Mouse (Mus musculus): Measurements from ENCODE around the gene Ctsh. TPM values are rescaled to one million over a fixed set of nuclear protein-coding genes. Genes with fewer than 3 reads are reported as not detected.

Ctsh gene
- 29.4 and 30.8 TPM in 2 replicates for polyA plus RNA-seq (2014; fragmentation: Nextera tagmentation; extraction: Ambion mirVana)

GRCm38 (mm10) chr9:90053852-90054251 is at the start of gene Ctsh:
TSS of gene Ctsh (plus strand) at chr9:90054152.
- Histone ChIP-seq H3K9me3 (ENCODE audit: control insufficient read depth, low read length) (no peaks in the 10 kb centered on the region), H3K4me1 (replicated peaks; ENCODE audit: control insufficient read depth, insufficient read depth, low read length) (peaks cover 8% of the 10 kb centered on the region; the same call in 1 of the 2 replicates), H3K27me3 (ENCODE audit: control insufficient read depth, insufficient read depth, low read length) (peaks cover 5% of the 10 kb centered on the region; the same call in 1 of the 2 replicates), H3K27ac (no peak within 1 kb of the TSS), H3K9ac (peak within 1 kb of the TSS; percentile 47), H3K36me3 (replicated peaks; ENCODE audit: control insufficient read depth, insufficient read depth) (no peaks in the 10 kb centered on the region), H3K4me2 (replicated peaks) (peak within 1 kb of the TSS; percentile 67), H3K4me3 (replicated peaks; ENCODE audit: low read length) (peak within 1 kb of the TSS; percentile 34)
- WGBS: 85% methylated on average over 2 of the region's 2 CpGs
- ATAC-seq (ENCODE audit: low FRiP score): no peak
- no peak for DNase-seq (ENCODE audit: low spot score)

DNA sequence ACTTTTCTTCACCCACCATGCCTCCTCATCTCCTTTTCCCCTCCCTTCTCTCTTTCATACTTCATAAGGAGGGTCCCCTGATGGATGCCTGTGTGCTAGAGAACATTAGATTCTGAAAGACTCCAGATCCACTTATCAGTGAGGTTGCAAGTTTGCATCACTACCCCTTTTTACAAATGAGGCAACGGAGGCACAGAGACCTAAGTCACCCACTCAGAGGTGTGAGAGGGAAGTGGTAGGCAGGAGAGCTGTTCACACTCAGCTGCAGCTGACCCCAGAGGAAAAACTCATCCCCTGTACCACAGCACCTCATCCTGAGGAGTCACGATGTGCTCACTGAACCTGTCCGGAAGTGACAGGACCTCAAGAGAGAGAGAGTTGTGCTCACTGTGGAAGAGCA is 47.5 kb upstream of the Ctsh start:
- H3K4me1 ChIP-seq (replicated peaks; ENCODE audit: control insufficient read depth, insufficient read depth, low read length): no peaks in the 10 kb centered on the region
- no peak overlapping the region for H3K4me3 ChIP-seq (replicated peaks; ENCODE audit: low read length)
- no peak overlapping the region for H3K4me2 ChIP-seq (replicated peaks)
- H3K27ac ChIP-seq: no peak overlapping the region
- H3K9ac ChIP-seq: no peak overlapping the region
- no peaks in the 10 kb centered on the region for H3K27me3 ChIP-seq (ENCODE audit: control insufficient read depth, insufficient read depth, low read length)
- ATAC-seq (ENCODE audit: low FRiP score): no peak
- no peaks in the 10 kb centered on the region for H3K36me3 ChIP-seq (replicated peaks; ENCODE audit: control insufficient read depth, insufficient read depth)
- no peak for DNase-seq (ENCODE audit: low spot score)
- no peaks in the 10 kb centered on the region for H3K9me3 ChIP-seq (ENCODE audit: control insufficient read depth, low read length)
- WGBS: 95% methylated on average over 3 of the region's 3 CpGs

GRCm38 (mm10) chr9:90007094-90007493 is 46.9 kb upstream of the Ctsh start:
- H3K9ac ChIP-seq: no peak overlapping the region
- no peaks in the 10 kb centered on the region for H3K36me3 ChIP-seq (replicated peaks; ENCODE audit: control insufficient read depth, insufficient read depth)
- H3K4me1 ChIP-seq (replicated peaks; ENCODE audit: control insufficient read depth, insufficient read depth, low read length): no peaks in the 10 kb centered on the region
- DNase-seq (ENCODE audit: low spot score): no peak
- H3K4me2 ChIP-seq (replicated peaks): no peak overlapping the region
- 10% methylated on average over 2 of the region's 2 CpGs for WGBS
- ATAC-seq (ENCODE audit: low FRiP score): no peak
- H3K27ac ChIP-seq: no peak overlapping the region
- no peak overlapping the region for H3K4me3 ChIP-seq (replicated peaks; ENCODE audit: low read length)
- H3K27me3 ChIP-seq (ENCODE audit: control insufficient read depth, insufficient read depth, low read length): no peaks in the 10 kb centered on the region
- H3K9me3 ChIP-seq (ENCODE audit: control insufficient read depth, low read length): no peaks in the 10 kb centered on the region

- no peak for DNase-seq (ENCODE audit: low spot score)
- H3K9me3 ChIP-seq (ENCODE audit: control insufficient read depth, low read length): no peaks in the 10 kb centered on the region
- ATAC-seq (ENCODE audit: low FRiP score): 0 out of 2 replicates have a peak, but pooled peaks have one; percentile 8
- H3K4me1 ChIP-seq (replicated peaks; ENCODE audit: control insufficient read depth, insufficient read depth, low read length): no peaks in the 10 kb centered on the region
- H3K27me3 ChIP-seq (ENCODE audit: control insufficient read depth, insufficient read depth, low read length): no peaks in the 10 kb centered on the region
- H3K4me2 ChIP-seq (replicated peaks): no peak overlapping the region
- H3K27ac ChIP-seq: no peak overlapping the region
- H3K4me3 ChIP-seq (replicated peaks; ENCODE audit: low read length): no peak overlapping the region
- 89% methylated on average over 6 of the region's 6 CpGs for WGBS
- H3K36me3 ChIP-seq (replicated peaks; ENCODE audit: control insufficient read depth, insufficient read depth): no peaks in the 10 kb centered on the region
- no peak overlapping the region for H3K9ac ChIP-seq
These were observed 45.8 kb upstream of the Ctsh start for GRCm38 (mm10) chr9:90008138-90008537.

DNA sequence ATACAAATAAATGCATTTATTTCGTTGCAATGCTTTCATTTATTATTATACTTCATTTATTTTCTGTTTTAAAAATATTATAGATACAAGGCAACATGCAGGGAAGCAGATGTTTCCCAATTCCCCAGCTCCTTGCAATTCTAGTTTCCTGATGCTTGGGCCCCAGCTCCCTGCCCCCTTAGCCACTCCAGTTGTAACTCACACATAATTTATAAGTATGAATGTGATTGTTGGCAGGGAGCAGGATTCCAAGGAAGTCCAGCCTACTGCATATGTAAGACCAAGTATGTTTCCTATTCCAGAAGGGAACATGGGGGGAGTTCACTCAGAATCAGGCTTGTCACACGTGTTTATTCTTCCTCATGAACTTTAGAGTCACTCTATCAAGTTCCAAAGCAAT is 42.1 kb upstream of the Ctsh start:
- Histone ChIP-seq H3K4me1 (replicated peaks; ENCODE audit: control insufficient read depth, insufficient read depth, low read length) (no peaks in the 10 kb centered on the region), H3K4me3 (replicated peaks; ENCODE audit: low read length) (no peak overlapping the region), H3K9ac (no peak overlapping the region), H3K36me3 (replicated peaks; ENCODE audit: control insufficient read depth, insufficient read depth) (no peaks in the 10 kb centered on the region), H3K27me3 (ENCODE audit: control insufficient read depth, insufficient read depth, low read length) (no peaks in the 10 kb centered on the region), H3K27ac (no peak overlapping the region), H3K9me3 (ENCODE audit: control insufficient read depth, low read length) (no peaks in the 10 kb centered on the region), H3K4me2 (replicated peaks) (no peak overlapping the region)
- no peak for DNase-seq (ENCODE audit: low spot score)
- no peak for ATAC-seq (ENCODE audit: low FRiP score)
- WGBS: 75% methylated on average over 2 of the region's 2 CpGs

DNA sequence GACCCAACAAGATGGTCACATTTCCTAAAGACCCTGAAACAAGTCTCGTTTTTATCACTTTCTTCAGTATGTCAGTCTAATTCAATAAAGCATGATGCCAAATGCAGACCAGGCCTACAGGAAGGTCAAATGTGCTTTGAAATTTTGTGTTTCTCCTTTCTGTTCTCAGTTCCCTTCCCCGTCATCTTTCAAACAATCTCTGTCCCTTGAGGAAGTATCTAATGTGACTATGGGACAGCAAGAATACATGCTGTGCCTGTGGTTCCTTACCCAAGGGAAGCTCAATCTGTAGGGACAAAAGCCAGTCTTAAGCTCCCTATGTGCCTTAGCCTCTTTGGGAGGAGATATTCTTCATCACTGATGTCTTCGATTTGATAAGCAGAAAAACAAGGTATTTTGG is 39.3 kb upstream of the Ctsh start:
- WGBS: 90% methylated on average over 3 of the region's 3 CpGs

DNA sequence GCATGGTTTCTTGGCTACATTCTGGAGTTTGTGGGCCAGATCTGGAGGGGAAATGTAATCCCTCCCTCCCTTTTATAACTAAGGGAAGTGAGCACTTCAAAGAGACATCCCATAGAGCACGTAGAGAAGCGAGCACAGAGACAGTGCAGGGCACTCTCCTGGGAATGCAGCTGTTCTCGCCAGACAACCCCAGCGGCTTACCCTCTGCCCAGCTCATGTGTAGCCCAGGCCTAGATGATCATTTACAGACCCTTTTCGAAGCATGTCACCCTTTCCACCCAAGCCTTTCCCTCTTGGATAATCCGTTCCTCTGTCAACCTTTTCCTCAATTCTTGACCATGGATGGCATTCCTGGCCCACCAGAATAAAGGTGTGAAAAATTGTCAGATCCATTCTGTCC is 37.7 kb upstream of the Ctsh start:
- DNase-seq (ENCODE audit: low spot score) (no peak), ATAC-seq (ENCODE audit: low FRiP score) (no peak)
- H3K4me1 ChIP-seq (replicated peaks; ENCODE audit: control insufficient read depth, insufficient read depth, low read length): no peaks in the 10 kb centered on the region
- no peaks in the 10 kb centered on the region for H3K27me3 ChIP-seq (ENCODE audit: control insufficient read depth, insufficient read depth, low read length)
- H3K27ac ChIP-seq: no peak overlapping the region
- H3K4me2 ChIP-seq (replicated peaks): no peak overlapping the region
- H3K9me3 ChIP-seq (ENCODE audit: control insufficient read depth, low read length): no peaks in the 10 kb centered on the region
- WGBS: 79% methylated on average over 6 of the region's 6 CpGs
- H3K36me3 ChIP-seq (replicated peaks; ENCODE audit: control insufficient read depth, insufficient read depth): no peaks in the 10 kb centered on the region
- no peak overlapping the region for H3K9ac ChIP-seq
- no peak overlapping the region for H3K4me3 ChIP-seq (replicated peaks; ENCODE audit: low read length)

More for the DNA sequence above, 39.3 kb upstream of the Ctsh start:
- Histone ChIP-seq H3K36me3 (replicated peaks; ENCODE audit: control insufficient read depth, insufficient read depth) (no peaks in the 10 kb centered on the region), H3K27me3 (ENCODE audit: control insufficient read depth, insufficient read depth, low read length) (no peaks in the 10 kb centered on the region), H3K9me3 (ENCODE audit: control insufficient read depth, low read length) (no peaks in the 10 kb centered on the region), H3K4me2 (replicated peaks) (no peak overlapping the region), H3K4me1 (replicated peaks; ENCODE audit: control insufficient read depth, insufficient read depth, low read length) (no peaks in the 10 kb centered on the region), H3K4me3 (replicated peaks; ENCODE audit: low read length) (no peak overlapping the region), H3K9ac (no peak overlapping the region), H3K27ac (no peak overlapping the region)
- ATAC-seq (ENCODE audit: low FRiP score): no peak
- no peak for DNase-seq (ENCODE audit: low spot score)

GRCm38 (mm10) chr9:90020866-90021265 is 33.1 kb upstream of the Ctsh start:
- 82% methylated on average over 6 of the region's 6 CpGs for WGBS
- Histone ChIP-seq H3K4me2 (replicated peaks) (no peak overlapping the region), H3K9me3 (ENCODE audit: control insufficient read depth, low read length) (no peaks in the 10 kb centered on the region), H3K4me1 (replicated peaks; ENCODE audit: control insufficient read depth, insufficient read depth, low read length) (no peaks in the 10 kb centered on the region), H3K9ac (no peak overlapping the region), H3K27me3 (ENCODE audit: control insufficient read depth, insufficient read depth, low read length) (no peaks in the 10 kb centered on the region), H3K36me3 (replicated peaks; ENCODE audit: control insufficient read depth, insufficient read depth) (no peaks in the 10 kb centered on the region), H3K4me3 (replicated peaks; ENCODE audit: low read length) (no peak overlapping the region), H3K27ac (no peak overlapping the region)
- no peak for ATAC-seq (ENCODE audit: low FRiP score)
- no peak for DNase-seq (ENCODE audit: low spot score)

GRCm38 (mm10) chr9:90021442-90021841 is 32.5 kb upstream of the Ctsh start:
- H3K4me3 ChIP-seq (replicated peaks; ENCODE audit: low read length): no peak overlapping the region
- no peak for ATAC-seq (ENCODE audit: low FRiP score)
- no peaks in the 10 kb centered on the region for H3K9me3 ChIP-seq (ENCODE audit: control insufficient read depth, low read length)
- 92% methylated on average over 4 of the region's 4 CpGs for WGBS
- H3K27me3 ChIP-seq (ENCODE audit: control insufficient read depth, insufficient read depth, low read length): no peaks in the 10 kb centered on the region
- H3K36me3 ChIP-seq (replicated peaks; ENCODE audit: control insufficient read depth, insufficient read depth): no peaks in the 10 kb centered on the region
- H3K27ac ChIP-seq: no peak overlapping the region
- DNase-seq (ENCODE audit: low spot score): no peak
- no peak overlapping the region for H3K4me2 ChIP-seq (replicated peaks)
- no peaks in the 10 kb centered on the region for H3K4me1 ChIP-seq (replicated peaks; ENCODE audit: control insufficient read depth, insufficient read depth, low read length)
- no peak overlapping the region for H3K9ac ChIP-seq

DNA sequence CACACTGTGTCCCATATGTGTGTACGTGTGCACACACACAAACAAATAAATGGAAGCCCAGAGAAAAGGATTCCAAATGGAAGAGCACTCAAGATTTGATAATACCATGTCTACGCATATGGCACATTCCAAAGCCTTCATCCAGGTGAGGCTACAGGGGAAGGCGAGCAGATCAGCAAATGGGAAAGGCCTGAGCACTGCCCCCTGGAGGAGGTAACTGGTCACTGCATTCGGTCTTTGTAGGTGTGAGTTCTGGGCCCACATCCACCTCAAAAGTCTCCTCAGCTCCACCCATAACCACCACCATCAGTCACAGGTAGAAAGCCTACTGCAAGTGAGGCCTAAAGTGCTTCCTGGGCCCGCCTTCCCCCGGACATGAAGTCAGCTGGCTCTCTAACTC is 26.2 kb upstream of the Ctsh start:
- H3K9ac ChIP-seq: no peak overlapping the region
- H3K4me3 ChIP-seq (replicated peaks; ENCODE audit: low read length): no peak overlapping the region
- ATAC-seq (ENCODE audit: low FRiP score) (no peak), DNase-seq (ENCODE audit: low spot score) (no peak)
- no peaks in the 10 kb centered on the region for H3K36me3 ChIP-seq (replicated peaks; ENCODE audit: control insufficient read depth, insufficient read depth)
- no peak overlapping the region for H3K4me2 ChIP-seq (replicated peaks)
- H3K4me1 ChIP-seq (replicated peaks; ENCODE audit: control insufficient read depth, insufficient read depth, low read length): no peaks in the 10 kb centered on the region
- no peak overlapping the region for H3K27ac ChIP-seq
- no peaks in the 10 kb centered on the region for H3K9me3 ChIP-seq (ENCODE audit: control insufficient read depth, low read length)
- no peaks in the 10 kb centered on the region for H3K27me3 ChIP-seq (ENCODE audit: control insufficient read depth, insufficient read depth, low read length)
- 92% methylated on average over 6 of the region's 6 CpGs for WGBS
